Mouse (Mus musculus): Measurements from ENCODE around the gene Tbce.
"Not testable (repeated sequence)": the region's sequence is repeated elsewhere in the genome, so short reads cannot be mapped to it uniquely, and the experiment has no call there.

Gene Tbce

GRCm38 (mm10) chr13:14034073-14034348 is 5.4 kb downstream of the Tbce start:
- no peak for DNase-seq (ENCODE audit: low spot score in 2 of 2)

- no peak for DNase-seq (ENCODE audit: low spot score in 2 of 2)
These were observed 5.9 kb downstream of the Tbce start for GRCm38 (mm10) chr13:14033309-14034072.

GRCm38 (mm10) chr13:14026154-14026820 is 13.2 kb downstream of the Tbce start:
- DNase-seq (ENCODE audit: low spot score in 2 of 2) = no peak

- DNase-seq (ENCODE audit: low spot score in 2 of 2) = no peak
These were observed 13.9 kb downstream of the Tbce start for GRCm38 (mm10) chr13:14025554-14025953.

- not testable (repeated sequence) for DNase-seq (ENCODE audit: low spot score in 2 of 2)
These were observed 18.0 kb downstream of the Tbce start for GRCm38 (mm10) chr13:14021417-14021816.

GRCm38 (mm10) chr13:14018852-14019251 is 20.6 kb downstream of the Tbce start:
- no peak for DNase-seq (ENCODE audit: low spot score in 2 of 2)

GRCm38 (mm10) chr13:14018283-14018682 is 21.2 kb downstream of the Tbce start:
- no peak for DNase-seq (ENCODE audit: low spot score in 2 of 2)

- DNase-seq (ENCODE audit: low spot score in 2 of 2) = no peak
These were observed 23.8 kb downstream of the Tbce start for GRCm38 (mm10) chr13:14015609-14016008.

- no peak for DNase-seq (ENCODE audit: low spot score in 2 of 2)
These were observed 24.9 kb downstream of the Tbce start for GRCm38 (mm10) chr13:14014540-14014939.

GRCm38 (mm10) chr13:14014001-14014400 is 25.4 kb downstream of the Tbce start:
- DNase-seq (ENCODE audit: low spot score in 2 of 2) = no peak

GRCm38 (mm10) chr13:14011454-14011995 is 27.9 kb downstream of the Tbce start:
- DNase-seq (ENCODE audit: low spot score in 2 of 2) = no peak

- no peak for DNase-seq (ENCODE audit: low spot score in 2 of 2)
These were observed 33.4 kb downstream of the Tbce start for GRCm38 (mm10) chr13:14006056-14006455.

GRCm38 (mm10) chr13:14004999-14005398 is 34.4 kb downstream of the Tbce start:
- DNase-seq (ENCODE audit: low spot score in 2 of 2) = no peak

- DNase-seq (ENCODE audit: low spot score in 2 of 2) = no peak
These were observed 35.4 kb downstream of the Tbce start for GRCm38 (mm10) chr13:14004086-14004485.

GRCm38 (mm10) chr13:14002706-14003105 is 36.7 kb downstream of the Tbce start:
- no peak for DNase-seq (ENCODE audit: low spot score in 2 of 2)

GRCm38 (mm10) chr13:13997476-13997875 is 42.0 kb downstream of the Tbce start:
- DNase-seq (ENCODE audit: low spot score in 2 of 2) = no peak

GRCm38 (mm10) chr13:13995046-13995445 is 44.4 kb downstream of the Tbce start:
- DNase-seq (ENCODE audit: low spot score in 2 of 2) = no peak

GRCm38 (mm10) chr13:13993041-13993440 is 46.4 kb downstream of the Tbce start:
- DNase-seq (ENCODE audit: low spot score in 2 of 2) = peak; percentile 35 to 41

- DNase-seq (ENCODE audit: low spot score in 2 of 2) = no peak
These were observed 49.0 kb downstream of the Tbce start for GRCm38 (mm10) chr13:13990391-13990790.

- DNase-seq (ENCODE audit: low spot score in 2 of 2) = no peak
These were observed 50.3 kb downstream of the Tbce start for GRCm38 (mm10) chr13:13989135-13989534.

GRCm38 (mm10) chr13:13983523-13983922 is 55.9 kb downstream of the Tbce start:
- no peak for DNase-seq (ENCODE audit: low spot score in 2 of 2)

- DNase-seq (ENCODE audit: low spot score in 2 of 2) = not testable (repeated sequence)
These were observed 57.6 kb downstream of the Tbce start for GRCm38 (mm10) chr13:13981842-13982241.

GRCm38 (mm10) chr13:13969796-13970195 is 69.6 kb downstream of the Tbce start:
- DNase-seq (ENCODE audit: low spot score in 2 of 2) = no peak
